Mouse (Mus musculus) lung, embryonic 16.5 days (tissue): ENCODE results near the gene Cdc42se2. TPM values are rescaled to one million over a fixed set of nuclear protein-coding genes. Genes with fewer than 3 reads are reported as not detected.

ENCODE experiments used
- ATAC-seq: fragments of 200-750 bp; cut with Nextera tagmentation; 2 replicates; pipeline ENCODE4 v1.8.0; 2017; ENCODE audit warnings: low read depth, mild to moderate bottlenecking, moderate library complexity
- H3K27ac ChIP-seq: fragments of 300-500 bp; sonication (generic); 2 replicates; pipeline ENCODE4 v1.5.1; 2014; ENCODE audit warnings: mild to moderate bottlenecking, control low read depth, low read length
- H3K27me3 ChIP-seq: fragments of 300-500 bp; sonication (generic); 2 replicates; pipeline ENCODE4 v1.6.1; 2014; ENCODE audit warnings: low read depth, low read length, mixed read lengths; ENCODE audit not compliant: control insufficient read depth, insufficient read depth
- H3K36me3 ChIP-seq: fragments of 300-500 bp; sonication (generic); 2 replicates; pipeline ENCODE4 v1.6.1; 2014; ENCODE audit warnings: low read length; ENCODE audit not compliant: control insufficient read depth, insufficient read depth
- H3K4me1 ChIP-seq: fragments of 300-500 bp; sonication (generic); replicated peaks from 2 replicates; pipeline ENCODE4 v1.6.1; 2014; ENCODE audit warnings: low read length, mixed read lengths; ENCODE audit not compliant: control insufficient read depth, insufficient read depth
- H3K4me2 ChIP-seq: fragments of 300-500 bp; sonication (generic); 2 replicates; pipeline ENCODE4 v1.6.1; 2014; ENCODE audit warnings: low read depth, low read length, control low read depth
- H3K4me3 ChIP-seq: fragments of 300-500 bp; sonication (generic); 2 replicates; pipeline ENCODE4 v1.5.1; 2014; ENCODE audit warnings: mild to moderate bottlenecking, low read length, control low read depth
- H3K9ac ChIP-seq: fragments of 300-500 bp; sonication (generic); 2 replicates; pipeline ENCODE4 v1.6.1; 2014; ENCODE audit warnings: low read length, control low read depth
- H3K9me3 ChIP-seq: fragments of 300-500 bp; sonication (generic); 2 replicates; pipeline ENCODE4 v1.6.1; 2016; ENCODE audit warnings: low read length; ENCODE audit not compliant: control insufficient read depth
- WGBS: fragments of 180-500 bp; shearing (Covaris S2); extraction: QIAGEN DNeasy Blood & Tissue Kit; methylation state at CpG from one replicate; pipeline ENCODE4 v1.1.7; 2014; 5-methylcytosine and 5-hydroxymethylcytosine counted together
- polyA plus RNA-seq: library from polyadenylated mRNA; unstranded; fragments of >200 nt; fragmentation: Nextera tagmentation; extraction: Ambion mirVana; gene quantifications from 2 replicates; pipeline ENCODE4 v1.2.1, GENCODE M21; 2015

Gene Cdc42se2
- polyA plus RNA-seq, 1 experiment from 2014 or later = 69.7 TPM

- no peak overlapping the region for H3K4me2 ChIP-seq
Measured at GRCm38 (mm10) chr11:54748891-54749290, 38.6 kb downstream of the Cdc42se2 start.

GRCm38 (mm10) chr11:54744231-54744630 is 43.2 kb downstream of the Cdc42se2 start:
- Histone ChIP-seq H3K36me3 (peaks cover 5% of the 10 kb centered on the region), H3K27me3 (no peaks in the 10 kb centered on the region), H3K4me1 (no peaks in the 10 kb centered on the region), H3K9me3 (no peaks in the 10 kb centered on the region), H3K4me3 (no peak overlapping the region), H3K4me2 (no peak overlapping the region), H3K9ac (no peak overlapping the region), H3K27ac (no peak overlapping the region)
- WGBS = 81% methylated on average over 1 of the region's 1 CpGs
- no peak for ATAC-seq

More at GRCm38 (mm10) chr11:54748891-54749290, 38.6 kb downstream of the Cdc42se2 start:
- Histone ChIP-seq H3K36me3 (peaks cover 10% of the 10 kb centered on the region; the same call in 1 of the 2 replicates), H3K27me3 (no peaks in the 10 kb centered on the region), H3K27ac (no peak overlapping the region), H3K4me3 (no peak overlapping the region), H3K4me1 (no peaks in the 10 kb centered on the region), H3K9ac (no peak overlapping the region), H3K9me3 (no peaks in the 10 kb centered on the region)
- no peak for ATAC-seq

GRCm38 (mm10) chr11:54741330-54741729 is 46.1 kb downstream of the Cdc42se2 start:
- H3K4me1 ChIP-seq = no peaks in the 10 kb centered on the region
- H3K4me3 ChIP-seq = no peak overlapping the region
- ATAC-seq = no peak
- 76% methylated on average over 2 of the region's 2 CpGs for WGBS
- H3K27me3 ChIP-seq = no peaks in the 10 kb centered on the region
- H3K36me3 ChIP-seq = peaks cover 10% of the 10 kb centered on the region
- no peak overlapping the region for H3K9ac ChIP-seq
- no peak overlapping the region for H3K4me2 ChIP-seq
- H3K27ac ChIP-seq = no peak overlapping the region
- no peaks in the 10 kb centered on the region for H3K9me3 ChIP-seq

- H3K27me3 ChIP-seq = no peaks in the 10 kb centered on the region
- H3K4me2 ChIP-seq = no peak overlapping the region
- no peaks in the 10 kb centered on the region for H3K4me1 ChIP-seq
- no peak overlapping the region for H3K4me3 ChIP-seq
- no peak overlapping the region for H3K9ac ChIP-seq
- H3K9me3 ChIP-seq = no peaks in the 10 kb centered on the region
- H3K36me3 ChIP-seq = peaks cover 10% of the 10 kb centered on the region
- H3K27ac ChIP-seq = no peak overlapping the region
- ATAC-seq = no peak
- WGBS = 96% methylated on average over 4 of the region's 4 CpGs
Measured at GRCm38 (mm10) chr11:54739012-54739750, 48.3 kb downstream of the Cdc42se2 start.

- no peak for ATAC-seq
- Histone ChIP-seq H3K27me3 (no peaks in the 10 kb centered on the region), H3K4me1 (no peaks in the 10 kb centered on the region), H3K27ac (no peak overlapping the region), H3K4me2 (no peak overlapping the region), H3K36me3 (peaks cover 10% of the 10 kb centered on the region), H3K4me3 (no peak overlapping the region), H3K9me3 (no peaks in the 10 kb centered on the region), H3K9ac (no peak overlapping the region)
- 67% methylated on average over 5 of the region's 5 CpGs for WGBS
Measured at GRCm38 (mm10) chr11:54736903-54737302, 50.6 kb downstream of the Cdc42se2 start.

- Histone ChIP-seq H3K27ac (no peak overlapping the region), H3K4me3 (no peak overlapping the region), H3K4me1 (no peaks in the 10 kb centered on the region), H3K27me3 (no peaks in the 10 kb centered on the region), H3K36me3 (peaks cover 8% of the 10 kb centered on the region), H3K4me2 (no peak overlapping the region), H3K9ac (no peak overlapping the region), H3K9me3 (no peaks in the 10 kb centered on the region)
- 50% methylated on average over 1 of the region's 1 CpGs for WGBS
- ATAC-seq = no peak
Measured at GRCm38 (mm10) chr11:54735114-54735513, 52.4 kb downstream of the Cdc42se2 start.

- no peak overlapping the region for H3K4me3 ChIP-seq
- H3K36me3 ChIP-seq = peaks cover 7% of the 10 kb centered on the region; the same call in 1 of the 2 replicates
- H3K27ac ChIP-seq = no peak overlapping the region
- H3K4me1 ChIP-seq = no peaks in the 10 kb centered on the region
- no peaks in the 10 kb centered on the region for H3K27me3 ChIP-seq
- no peak for ATAC-seq
- WGBS = 81% methylated on average over 7 of the region's 7 CpGs
- H3K4me2 ChIP-seq = no peak overlapping the region
- H3K9me3 ChIP-seq = no peaks in the 10 kb centered on the region
- H3K9ac ChIP-seq = no peak overlapping the region
Measured at GRCm38 (mm10) chr11:54733546-54733945, 53.9 kb downstream of the Cdc42se2 start.

GRCm38 (mm10) chr11:54731367-54731766 is 56.1 kb downstream of the Cdc42se2 start:
- no peaks in the 10 kb centered on the region for H3K4me1 ChIP-seq
- WGBS = 85% methylated on average over 7 of the region's 7 CpGs
- no peak overlapping the region for H3K4me2 ChIP-seq
- ATAC-seq = no peak
- no peak overlapping the region for H3K9ac ChIP-seq
- H3K9me3 ChIP-seq = no peaks in the 10 kb centered on the region
- no peaks in the 10 kb centered on the region for H3K27me3 ChIP-seq
- no peak overlapping the region for H3K27ac ChIP-seq
- no peaks in the 10 kb centered on the region; the same call in 1 of the 2 replicates for H3K36me3 ChIP-seq
- no peak overlapping the region for H3K4me3 ChIP-seq

- no peak overlapping the region for H3K9ac ChIP-seq
- H3K4me2 ChIP-seq = no peak overlapping the region
- H3K27me3 ChIP-seq = no peaks in the 10 kb centered on the region
- no peak for ATAC-seq
- no peak overlapping the region for H3K4me3 ChIP-seq
- H3K27ac ChIP-seq = no peak overlapping the region
- 83% methylated on average over 5 of the region's 5 CpGs for WGBS
- H3K9me3 ChIP-seq = no peaks in the 10 kb centered on the region
- H3K36me3 ChIP-seq = no peaks in the 10 kb centered on the region; the same call in 1 of the 2 replicates
- no peaks in the 10 kb centered on the region for H3K4me1 ChIP-seq
Measured at GRCm38 (mm10) chr11:54730931-54731330, 56.5 kb downstream of the Cdc42se2 start.
